Mouse (Mus musculus): ENCODE results near the gene Olfr1260.

Gene Olfr1260

DNA sequence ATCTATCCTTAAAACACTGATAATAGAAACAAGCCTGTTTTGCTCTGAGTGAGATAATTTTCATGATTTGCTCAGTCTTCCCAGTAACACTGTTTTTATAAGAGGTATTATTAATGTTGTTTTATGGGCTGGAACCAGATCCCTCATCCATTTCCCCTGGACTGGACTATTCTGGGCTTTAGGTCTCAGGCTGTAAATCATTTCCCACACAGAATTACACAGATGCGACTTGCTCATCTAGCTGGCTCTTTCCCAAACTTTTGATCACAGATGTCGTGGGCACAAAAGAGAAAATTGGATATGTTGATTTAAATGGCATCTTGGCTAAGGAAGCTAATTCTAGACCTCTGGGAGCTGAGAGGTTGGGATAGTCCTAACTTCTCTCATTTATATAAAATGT lies at the start of gene Olfr1260:
Gene Olfr1260, plus strand, starts transcription at position 157 of the 400 bp plus-strand sequence.
- DNase-seq, result no peak

DNA sequence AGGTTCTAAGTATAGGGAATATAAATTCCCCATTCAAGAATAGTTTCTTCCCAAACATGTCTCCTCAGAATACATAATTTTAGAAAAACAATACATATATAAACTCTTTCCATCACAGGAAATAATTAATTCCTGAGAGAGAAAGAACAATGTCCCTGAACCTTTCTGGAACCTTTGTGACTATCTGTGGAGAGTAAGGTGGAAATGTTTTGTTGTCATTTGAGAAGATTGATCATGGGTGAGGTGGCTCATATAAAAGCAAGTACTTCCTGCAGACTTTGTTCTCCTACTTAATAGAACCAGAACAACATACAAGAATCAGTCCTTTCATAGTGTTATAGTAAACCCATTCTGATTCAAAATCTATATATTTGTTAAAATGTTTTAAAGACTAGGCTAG lies 47.1 kb upstream of the Olfr1260 start, which contains the start of gene Olfr1258:
Gene Olfr1258, plus strand, starts transcription at position 301 of the 400 bp plus-strand sequence.
- no peak for DNase-seq

DNA sequence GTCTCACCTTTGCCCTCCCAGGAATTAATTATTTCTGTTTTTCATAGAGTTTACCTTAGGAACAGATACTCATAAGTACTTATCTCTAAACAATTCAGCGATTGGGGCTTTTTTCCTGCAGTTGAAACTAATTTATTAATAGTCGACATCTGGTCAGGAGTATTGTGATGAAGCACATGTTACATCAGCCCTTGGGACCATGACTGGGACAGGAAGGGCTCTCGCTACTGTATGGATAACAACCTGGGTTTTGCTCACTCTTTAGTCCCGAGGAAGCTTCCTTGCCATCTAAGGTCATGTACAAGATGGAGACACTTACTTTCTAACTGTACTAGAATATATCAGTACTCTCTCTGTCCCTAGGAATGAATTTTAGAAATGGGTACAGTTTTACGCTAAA lies 25.6 kb upstream of the Olfr1260 start, which contains the start of gene Olfr1259:
Gene Olfr1259, minus strand, starts transcription at position 101 of the 400 bp plus-strand sequence.
- no peak for DNase-seq

DNA sequence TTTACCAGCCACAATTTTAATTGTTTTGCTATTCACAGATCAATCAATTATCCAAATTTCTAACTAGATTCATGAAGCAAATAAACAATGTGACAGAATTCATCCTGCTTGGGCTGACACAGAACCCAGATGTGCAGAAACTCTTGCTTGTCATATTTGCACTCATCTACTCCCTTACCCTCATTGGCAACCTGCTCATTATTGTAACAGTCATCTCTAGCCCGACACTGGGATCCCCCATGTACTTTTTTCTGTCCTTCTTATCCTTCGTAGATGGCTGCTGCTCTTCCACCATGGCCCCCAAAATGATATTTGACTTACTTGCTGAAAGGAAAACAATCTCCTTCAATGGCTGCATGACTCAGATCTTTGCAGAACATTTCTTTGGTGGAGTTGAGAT lies 3.6 kb downstream of the Olfr1260 start:
- no peak for DNase-seq

DNA sequence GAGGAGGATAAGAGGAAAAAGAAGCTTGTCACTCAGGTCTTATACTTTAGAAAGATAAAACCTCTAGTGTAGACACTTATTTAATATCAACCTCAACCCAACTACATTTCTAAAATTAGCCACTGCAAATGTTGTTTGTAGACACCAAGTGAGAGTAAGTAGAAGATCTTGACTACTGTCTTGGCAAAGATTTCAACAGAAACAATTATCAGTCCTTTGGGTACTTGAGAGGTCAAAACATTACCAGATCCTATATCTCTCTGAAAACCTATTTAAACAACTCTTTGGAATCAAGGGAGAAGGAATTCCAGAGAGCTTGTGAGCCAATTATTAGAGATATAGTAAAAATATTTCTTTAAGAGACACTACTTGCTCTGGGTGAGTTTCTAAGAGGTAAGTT lies 16.8 kb downstream of the Olfr1260 start, which contains the start of gene Olfr1261:
Gene Olfr1261, plus strand, starts transcription at position 301 of the 400 bp plus-strand sequence.
- no peak for DNase-seq

DNA sequence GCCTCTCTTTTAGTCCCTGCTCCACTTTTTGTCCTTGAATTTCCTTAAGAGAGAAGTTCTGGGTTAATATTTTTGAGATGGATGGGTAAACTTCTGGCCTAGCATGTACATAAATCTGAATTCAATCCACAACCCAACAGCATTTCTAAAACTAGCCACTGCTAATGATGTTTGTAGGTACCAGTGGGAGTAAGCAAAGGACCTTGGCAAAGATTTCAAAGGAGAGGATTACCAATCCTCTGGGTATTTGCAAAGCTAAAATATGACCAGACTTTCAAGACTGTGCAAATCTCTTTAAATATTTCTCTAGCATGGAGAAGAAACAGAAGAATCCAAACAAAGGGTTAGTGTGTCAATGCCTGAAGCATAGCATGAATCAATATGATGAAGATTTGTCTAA lies 25.7 kb downstream of the Olfr1260 start, which contains the start of gene Olfr1262:
Gene Olfr1262, plus strand, starts transcription at position 301 of the 400 bp plus-strand sequence.
- DNase-seq, result no peak

DNA sequence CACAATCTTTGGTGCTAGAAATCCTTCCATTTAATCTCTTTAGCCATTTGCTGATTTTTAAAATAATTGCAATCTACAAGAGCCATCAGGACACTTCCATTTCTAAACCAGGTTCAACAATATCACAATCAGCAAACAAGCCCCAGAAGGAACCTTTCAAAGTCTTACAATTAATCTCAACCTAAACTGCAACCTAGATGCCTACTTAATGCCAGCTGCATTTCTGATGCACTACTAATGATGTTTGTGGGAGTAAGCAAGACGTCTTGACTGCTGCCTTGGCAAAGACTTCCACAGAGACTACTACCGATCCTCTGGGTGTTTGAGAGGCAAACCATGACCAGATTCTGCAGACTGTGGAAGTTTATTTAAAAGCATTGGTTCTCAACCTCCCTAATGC lies 37.7 kb downstream of the Olfr1260 start, which contains the start of gene Olfr1263:
Gene Olfr1263, plus strand, starts transcription at position 301 of the 400 bp plus-strand sequence.
- no peak for DNase-seq

DNA sequence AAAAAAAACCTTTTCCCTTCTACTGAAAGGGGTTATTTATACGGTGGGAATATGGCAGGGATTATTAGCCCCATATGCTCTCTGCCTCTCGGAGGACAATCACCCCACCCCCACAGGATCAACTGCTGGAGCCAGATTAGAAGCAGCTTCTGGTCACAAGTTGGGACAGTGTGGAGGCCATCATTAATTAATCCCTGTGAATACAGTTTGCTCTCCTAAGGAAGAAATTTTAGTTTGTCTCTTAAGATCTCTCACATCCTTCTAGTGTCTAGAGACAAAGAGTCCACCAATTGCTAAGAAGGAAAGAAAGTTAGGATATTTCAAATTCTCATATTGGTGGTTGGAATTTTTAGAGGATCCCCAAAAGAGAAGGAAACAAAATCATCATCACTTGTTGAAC lies 51.3 kb downstream of the Olfr1260 start, which contains the start of gene Olfr1264:
Gene Olfr1264, minus strand, starts transcription at position 101 of the 400 bp plus-strand sequence.
- no peak for DNase-seq
